ENCODE assay signal across 10 mouse cellular contexts in genomic region chr1:45924516-45924915, GRCm38 (mm10). TPM values are rescaled to one million over a fixed set of nuclear protein-coding genes. Genes with fewer than 3 reads are reported as not detected.
DNase-seq lines count a peak whose midpoint lies in the region; ATAC-seq and TF ChIP-seq lines count a peak whose summit lies in the region.
"Had no signal": no experiment of that assay in that cellular context is flagged by ENCODE, and none has a peak within 500 bp of the region (broad histone marks: within the 10 kb centered on the region; RNA-seq: fewer than 3 reads in every experiment).

No protein-coding gene starts in this region.

- no peak for TF ChIP-seq EP300 in lung, postnatal 0 days (IDR thresholded peaks at IDR 0.05)

- H3K27me3 ChIP-seq in heart, embryonic 11.5 days (ENCODE audit: control insufficient read depth, insufficient read depth, low read length), result peaks cover 9% of the 10 kb centered on the region
- peaks cover 4% of the 10 kb centered on the region; the same call in 1 of the 2 replicates for H3K27me3 ChIP-seq in lung, postnatal 0 days (replicated peaks; ENCODE audit: insufficient read depth, low read length)
- no peaks in the 10 kb centered on the region for H3K27me3 ChIP-seq in liver, embryonic 11.5 days (replicated peaks; ENCODE audit: control insufficient read depth, insufficient read depth, low read length)
- H3K27me3 ChIP-seq in stomach, embryonic 14.5 days (ENCODE audit: control insufficient read depth, insufficient read depth, low read length), result no peaks in the 10 kb centered on the region
- H3K27me3 ChIP-seq: CH12.LX had no signal

- H3K9ac ChIP-seq in heart, embryonic 11.5 days (ENCODE audit: low read depth, low read length), result no peak overlapping the region
- H3K9ac ChIP-seq in lung, postnatal 0 days (replicated peaks; ENCODE audit: low read depth), result no peak overlapping the region
- no peak overlapping the region; the same call in 1 of the 2 replicates for H3K9ac ChIP-seq in liver, embryonic 11.5 days (ENCODE audit: low read depth, low read length)
- peak overlapping the region; percentile 11; the same call in 1 of the 2 replicates for H3K9ac ChIP-seq in stomach, embryonic 14.5 days (replicated peaks; ENCODE audit: low read depth, low read length)

- no peak for ATAC-seq in heart, embryonic 11.5 days (replicated peaks; ENCODE audit: insufficient number of reproducible peaks, low FRiP score, low TSS enrichment)
- no peak for ATAC-seq in lung, postnatal 0 days
- ATAC-seq in liver, embryonic 11.5 days (replicated peaks; ENCODE audit: low FRiP score), result no peak
- no peak for ATAC-seq in stomach, embryonic 14.5 days (ENCODE audit: insufficient number of reproducible peaks, insufficient read depth, low FRiP score, low read depth)

- H3K36me3 ChIP-seq in heart, embryonic 11.5 days (ENCODE audit: control insufficient read depth, insufficient read depth, low read length), result no peaks in the 10 kb centered on the region
- no peaks in the 10 kb centered on the region for H3K36me3 ChIP-seq in lung, postnatal 0 days (ENCODE audit: insufficient read depth, low read length)
- no peaks in the 10 kb centered on the region for H3K36me3 ChIP-seq in liver, embryonic 11.5 days (ENCODE audit: control insufficient read depth, insufficient read depth, low read length)
- H3K36me3 ChIP-seq in stomach, embryonic 14.5 days (ENCODE audit: control insufficient read depth, insufficient read depth, low read length), result no peaks in the 10 kb centered on the region

- TF ChIP-seq CTCF in lung, postnatal 0 days (IDR thresholded peaks at IDR 0.05), result no peak

- peak overlapping the region; percentile 80 for H3K4me2 ChIP-seq in heart, embryonic 11.5 days
- H3K4me2 ChIP-seq in lung, postnatal 0 days (replicated peaks; ENCODE audit: low read depth, low read length), result peak overlapping the region; percentile 90; the same call in 1 of the 2 replicates
- H3K4me2 ChIP-seq in liver, embryonic 11.5 days, result peak overlapping the region; percentile 86
- H3K4me2 ChIP-seq in stomach, embryonic 14.5 days (replicated peaks; ENCODE audit: low read depth, low read length), result peak overlapping the region; percentile 74

- H3K27ac ChIP-seq in heart, embryonic 11.5 days (ENCODE audit: low read depth, low read length), result no peak overlapping the region
- no peak overlapping the region for H3K27ac ChIP-seq in lung, postnatal 0 days (ENCODE audit: low read length)
- no peak overlapping the region for H3K27ac ChIP-seq in liver, embryonic 11.5 days (ENCODE audit: low read depth, low read length)
- H3K27ac ChIP-seq in stomach, embryonic 14.5 days (ENCODE audit: low read length), result no peak overlapping the region

- H3K4me1 ChIP-seq in heart, embryonic 11.5 days (ENCODE audit: control insufficient read depth, insufficient read depth, low read length), result peaks cover 5% of the 10 kb centered on the region; the same call in 1 of the 2 replicates
- peaks cover 4% of the 10 kb centered on the region; the same call in 1 of the 2 replicates for H3K4me1 ChIP-seq in lung, postnatal 0 days (ENCODE audit: insufficient read depth, low read depth, low read length)
- peaks cover 14% of the 10 kb centered on the region for H3K4me1 ChIP-seq in liver, embryonic 11.5 days (replicated peaks; ENCODE audit: control insufficient read depth, insufficient read depth, low read length)
- H3K4me1 ChIP-seq in stomach, embryonic 14.5 days (ENCODE audit: control insufficient read depth, insufficient read depth, low read length), result 0 out of 2 replicates have a peak, but pooled peaks cover 2% of the 10 kb centered on the region

- peak overlapping the region; percentile 55 for H3K4me3 ChIP-seq in heart, embryonic 11.5 days (ENCODE audit: low read depth, low read length)
- peak overlapping the region; percentile 54; the same call in 1 of the 2 replicates for H3K4me3 ChIP-seq in lung, postnatal 0 days (ENCODE audit: low read depth, low read length)
- H3K4me3 ChIP-seq in liver, embryonic 11.5 days (ENCODE audit: low read depth, low read length), result peak overlapping the region; percentile 88
- H3K4me3 ChIP-seq in stomach, embryonic 14.5 days (ENCODE audit: low read depth, low read length), result peak overlapping the region; percentile 53

- DNase-seq in heart, adult 11 months, result no peak
- peak; percentile 55 for DNase-seq in lung, postnatal 0 days (ENCODE audit: low spot score)
- DNase-seq in lung, postnatal 10 days, result no peak
- no peak for DNase-seq in liver, embryonic 11.5 days (ENCODE audit: low spot score)
- DNase-seq in layer of hippocampus, adult 9-10 months (ENCODE audit: low spot score), result no peak
- DNase-seq in B cell, adult 2 months, result no peak
- DNase-seq: thymus, postnatal 36 days had no signal

- WGBS in heart, embryonic 11.5 days (ENCODE audit: insufficient replicate concordance), result 64% methylated on average over 7 of the region's 7 CpGs
- 29% methylated on average over 7 of the region's 7 CpGs for WGBS in lung, postnatal 0 days
- 59% methylated on average over 7 of the region's 7 CpGs for WGBS in liver, embryonic 11.5 days
- WGBS in stomach, embryonic 14.5 days, result 48% methylated on average over 7 of the region's 7 CpGs

- no peaks in the 10 kb centered on the region for H3K9me3 ChIP-seq in heart, embryonic 11.5 days (replicated peaks; ENCODE audit: control insufficient read depth, low read length)
- no peaks in the 10 kb centered on the region for H3K9me3 ChIP-seq in lung, postnatal 0 days (ENCODE audit: low read length)
- no peaks in the 10 kb centered on the region for H3K9me3 ChIP-seq in liver, embryonic 11.5 days (ENCODE audit: control insufficient read depth, low read length)
- H3K9me3 ChIP-seq in stomach, embryonic 14.5 days (ENCODE audit: control insufficient read depth, low read depth, low read length), result no peaks in the 10 kb centered on the region

RNA-seq across cellular contexts. Expression of gene Slc40a1, which starts 1.8 kb away (rescaled TPM):
- 15.2 and 16.4 TPM in 2 replicates for polyA plus RNA-seq in heart, embryonic 11.5 days (2014; fragmentation: Nextera tagmentation; extraction: Ambion mirVana)
- polyA plus RNA-seq in lung, postnatal 0 days (2015; fragmentation: Nextera tagmentation; extraction: Ambion mirVana), result 20.4 and 23.1 TPM in 2 replicates
- 83.4 and 99.7 TPM in 2 replicates for polyA plus RNA-seq in liver, embryonic 11.5 days (2014; fragmentation: Nextera tagmentation; extraction: Ambion mirVana)
- 74.0 and 83.9 TPM in 2 replicates for polyA plus RNA-seq in stomach, embryonic 14.5 days (2014; fragmentation: Nextera tagmentation; extraction: Ambion mirVana)

RNA-seq across cellular contexts. Expression of gene Gm5269, which starts 34.4 kb away (rescaled TPM):
- polyA plus RNA-seq in heart, embryonic 11.5 days (2014; fragmentation: Nextera tagmentation; extraction: Ambion mirVana), result not detected in 2 replicates
- polyA plus RNA-seq in lung, postnatal 0 days (2015; fragmentation: Nextera tagmentation; extraction: Ambion mirVana), result not detected in 2 replicates
- polyA plus RNA-seq in liver, embryonic 11.5 days (2014; fragmentation: Nextera tagmentation; extraction: Ambion mirVana), result not detected in 2 replicates
- not detected in 2 replicates for polyA plus RNA-seq in stomach, embryonic 14.5 days (2014; fragmentation: Nextera tagmentation; extraction: Ambion mirVana)
